Mouse (Mus musculus): ENCODE results near the gene Ppp1r21. TPM values are rescaled to one million over a fixed set of nuclear protein-coding genes. Genes with fewer than 3 reads are reported as not detected.
A peak's percentile ranks its signal among the peaks of the same experiment; 100 is the strongest.

Ppp1r21 gene
- polyA plus RNA-seq (2016; fragmentation: Nextera tagmentation; extraction: Ambion mirVana): 14.2 and 15.9 TPM in 2 replicates

- whole genome bisulfite sequencing: 6% methylated on average over 48 of the region's 49 CpGs
- Histone ChIP-seq H3K36me3 (no peaks in the 10 kb centered on the region), H3K27me3 (ENCODE audit: low read depth, poor library complexity, severe bottlenecking) (peaks cover 6% of the 10 kb centered on the region; the same call in 1 of the 2 replicates), H3K27ac (peak within 1 kb of the TSS; percentile 88), H3K4me1 (peaks cover 5% of the 10 kb centered on the region), H3K9me3 (replicated peaks) (no peaks in the 10 kb centered on the region), H3K4me3 (peak within 1 kb of the TSS; percentile 74)
- DNase-seq (ENCODE audit: low spot score): peak; percentile 99
Measured at GRCm38 (mm10) chr17:88529519-88530235, at the start of gene Ppp1r21. Ppp1r21 (plus strand) TSS chr17:88530118.

GRCm38 (mm10) chr17:88480369-88480768 lies 49.5 kb upstream of the Ppp1r21 start:
- Histone ChIP-seq H3K27ac (no peak overlapping the region), H3K36me3 (peaks cover 23% of the 10 kb centered on the region), H3K4me1 (no peaks in the 10 kb centered on the region), H3K9me3 (replicated peaks) (no peaks in the 10 kb centered on the region), H3K27me3 (ENCODE audit: low read depth, poor library complexity, severe bottlenecking) (no peaks in the 10 kb centered on the region), H3K4me3 (no peak overlapping the region)
- 95% methylated on average over 10 of the region's 10 CpGs for WGBS
- no peak for DNase-seq (ENCODE audit: low spot score)

- no peaks in the 10 kb centered on the region for H3K9me3 ChIP-seq (replicated peaks)
- H3K27ac ChIP-seq: no peak overlapping the region
- 90% methylated on average over 2 of the region's 2 CpGs for WGBS
- H3K36me3 ChIP-seq: peaks cover 20% of the 10 kb centered on the region
- H3K4me1 ChIP-seq: no peaks in the 10 kb centered on the region
- no peak overlapping the region for H3K4me3 ChIP-seq
- DNase-seq (ENCODE audit: low spot score): no peak
- no peaks in the 10 kb centered on the region for H3K27me3 ChIP-seq (ENCODE audit: low read depth, poor library complexity, severe bottlenecking)
Measured at GRCm38 (mm10) chr17:88481062-88481461, 48.9 kb upstream of the Ppp1r21 start.

GRCm38 (mm10) chr17:88481587-88481986 lies 48.3 kb upstream of the Ppp1r21 start:
- H3K27ac ChIP-seq: no peak overlapping the region
- 96% methylated on average over 3 of the region's 3 CpGs for WGBS

GRCm38 (mm10) chr17:88484539-88484938 lies 45.4 kb upstream of the Ppp1r21 start:
- DNase-seq (ENCODE audit: low spot score): no peak
- 96% methylated on average over 11 of the region's 11 CpGs for WGBS
- no peaks in the 10 kb centered on the region for H3K27me3 ChIP-seq (ENCODE audit: low read depth, poor library complexity, severe bottlenecking)

More at GRCm38 (mm10) chr17:88481587-88481986, 48.3 kb upstream of the Ppp1r21 start:
- Histone ChIP-seq H3K9me3 (replicated peaks) (no peaks in the 10 kb centered on the region), H3K4me3 (no peak overlapping the region), H3K27me3 (ENCODE audit: low read depth, poor library complexity, severe bottlenecking) (no peaks in the 10 kb centered on the region), H3K4me1 (no peaks in the 10 kb centered on the region), H3K36me3 (peaks cover 20% of the 10 kb centered on the region)
- no peak for DNase-seq (ENCODE audit: low spot score)

GRCm38 (mm10) chr17:88484951-88485350 lies 45.0 kb upstream of the Ppp1r21 start:
- Histone ChIP-seq H3K27me3 (ENCODE audit: low read depth, poor library complexity, severe bottlenecking) (no peaks in the 10 kb centered on the region), H3K4me3 (no peak overlapping the region), H3K27ac (no peak overlapping the region), H3K9me3 (replicated peaks) (no peaks in the 10 kb centered on the region), H3K4me1 (no peaks in the 10 kb centered on the region), H3K36me3 (peaks cover 22% of the 10 kb centered on the region)
- 91% methylated on average over 1 of the region's 1 CpGs for WGBS
- DNase-seq (ENCODE audit: low spot score): peak; percentile 15

More at GRCm38 (mm10) chr17:88484539-88484938, 45.4 kb upstream of the Ppp1r21 start:
- Histone ChIP-seq H3K4me3 (no peak overlapping the region), H3K9me3 (replicated peaks) (no peaks in the 10 kb centered on the region), H3K27ac (no peak overlapping the region), H3K36me3 (peaks cover 22% of the 10 kb centered on the region), H3K4me1 (no peaks in the 10 kb centered on the region)

GRCm38 (mm10) chr17:88490546-88490945 lies 39.4 kb upstream of the Ppp1r21 start:
- Histone ChIP-seq H3K36me3 (peaks cover 54% of the 10 kb centered on the region), H3K27me3 (ENCODE audit: low read depth, poor library complexity, severe bottlenecking) (no peaks in the 10 kb centered on the region), H3K27ac (no peak overlapping the region), H3K9me3 (replicated peaks) (no peaks in the 10 kb centered on the region), H3K4me3 (no peak overlapping the region), H3K4me1 (no peaks in the 10 kb centered on the region)
- DNase-seq (ENCODE audit: low spot score): peak; percentile 10
- 95% methylated on average over 10 of the region's 10 CpGs for WGBS

GRCm38 (mm10) chr17:88491366-88492106 lies 38.4 kb upstream of the Ppp1r21 start:
- Histone ChIP-seq H3K4me1 (no peaks in the 10 kb centered on the region), H3K9me3 (replicated peaks) (no peaks in the 10 kb centered on the region), H3K27ac (no peak overlapping the region), H3K36me3 (peaks cover 47% of the 10 kb centered on the region), H3K4me3 (no peak overlapping the region), H3K27me3 (ENCODE audit: low read depth, poor library complexity, severe bottlenecking) (no peaks in the 10 kb centered on the region)
- whole genome bisulfite sequencing: 95% methylated on average over 13 of the region's 13 CpGs
- DNase-seq (ENCODE audit: low spot score): peak; percentile 23

GRCm38 (mm10) chr17:88492107-88492460 lies 37.8 kb upstream of the Ppp1r21 start:
- H3K4me3 ChIP-seq: no peak overlapping the region
- H3K36me3 ChIP-seq: peaks cover 42% of the 10 kb centered on the region
- H3K4me1 ChIP-seq: no peaks in the 10 kb centered on the region
- H3K9me3 ChIP-seq (replicated peaks): no peaks in the 10 kb centered on the region
- DNase-seq (ENCODE audit: low spot score): no peak
- H3K27me3 ChIP-seq (ENCODE audit: low read depth, poor library complexity, severe bottlenecking): no peaks in the 10 kb centered on the region
- 91% methylated on average over 5 of the region's 5 CpGs for WGBS
- no peak overlapping the region for H3K27ac ChIP-seq

- no peak overlapping the region for H3K4me3 ChIP-seq
- DNase-seq (ENCODE audit: low spot score): peak; percentile 3
- 92% methylated on average over 9 of the region's 9 CpGs for WGBS
- H3K27ac ChIP-seq: no peak overlapping the region
- no peaks in the 10 kb centered on the region for H3K4me1 ChIP-seq
- peaks cover 36% of the 10 kb centered on the region for H3K36me3 ChIP-seq
- no peaks in the 10 kb centered on the region for H3K27me3 ChIP-seq (ENCODE audit: low read depth, poor library complexity, severe bottlenecking)
- H3K9me3 ChIP-seq (replicated peaks): no peaks in the 10 kb centered on the region
Measured at GRCm38 (mm10) chr17:88493551-88493950, 36.4 kb upstream of the Ppp1r21 start.

GRCm38 (mm10) chr17:88494121-88494771 lies 35.7 kb upstream of the Ppp1r21 start:
- peak; percentile 29 for DNase-seq (ENCODE audit: low spot score)
- Histone ChIP-seq H3K9me3 (replicated peaks) (no peaks in the 10 kb centered on the region), H3K27ac (no peak overlapping the region), H3K4me3 (no peak overlapping the region), H3K4me1 (no peaks in the 10 kb centered on the region), H3K27me3 (ENCODE audit: low read depth, poor library complexity, severe bottlenecking) (no peaks in the 10 kb centered on the region), H3K36me3 (peaks cover 36% of the 10 kb centered on the region)
- WGBS: 81% methylated on average over 14 of the region's 14 CpGs

- peak; percentile 20 for DNase-seq (ENCODE audit: low spot score)
- peaks cover 37% of the 10 kb centered on the region for H3K36me3 ChIP-seq
- WGBS: 91% methylated on average over 10 of the region's 10 CpGs
- H3K27me3 ChIP-seq (ENCODE audit: low read depth, poor library complexity, severe bottlenecking): no peaks in the 10 kb centered on the region
- H3K4me3 ChIP-seq: no peak overlapping the region
- H3K27ac ChIP-seq: no peak overlapping the region
- H3K4me1 ChIP-seq: no peaks in the 10 kb centered on the region
- H3K9me3 ChIP-seq (replicated peaks): no peaks in the 10 kb centered on the region
Measured at GRCm38 (mm10) chr17:88494772-88495132, 35.2 kb upstream of the Ppp1r21 start.

All from limb, embryonic 10.5 days (tissue).